Mouse (Mus musculus): ENCODE data around the gene Wnt9a. TPM values are rescaled to one million over a fixed set of nuclear protein-coding genes. Genes with fewer than 3 reads are reported as not detected.
A peak's percentile ranks its signal among the peaks of the same experiment; 100 is the strongest.

Gene Wnt9a
- polyA plus RNA-seq, 1 experiment from 2014 or later, result 4.1 TPM

- Histone ChIP-seq H3K36me3 (no peaks in the 10 kb centered on the region), H3K4me3 (no peak overlapping the region), H3K27ac (replicated peaks) (no peak overlapping the region), H3K9ac (no peak overlapping the region), H3K4me1 (replicated peaks) (peaks cover 14% of the 10 kb centered on the region), H3K4me2 (no peak overlapping the region), H3K9me3 (no peaks in the 10 kb centered on the region), H3K27me3 (no peaks in the 10 kb centered on the region)
- no peak for ATAC-seq (ENCODE audit: low FRiP score, low read depth)
- 86% methylated on average over 18 of the region's 18 CpGs for WGBS
Measured at GRCm38 (mm10) chr11:59327625-59328024, 20.9 kb downstream of the Wnt9a start.

- no peak overlapping the region for H3K4me3 ChIP-seq
- 0 out of 2 replicates have a peak overlapping the region, but pooled peaks have one; percentile 4 for H3K9ac ChIP-seq
- H3K36me3 ChIP-seq, result no peaks in the 10 kb centered on the region
- H3K27me3 ChIP-seq, result no peaks in the 10 kb centered on the region
- no peak overlapping the region for H3K4me2 ChIP-seq
- peak overlapping the region; percentile 45; the same call in 1 of the 2 replicates for H3K27ac ChIP-seq (replicated peaks)
- no peaks in the 10 kb centered on the region for H3K9me3 ChIP-seq
- peaks cover 14% of the 10 kb centered on the region for H3K4me1 ChIP-seq (replicated peaks)
- 22% methylated on average over 6 of the region's 6 CpGs for WGBS
- peak; percentile 51; the same call in 1 of the 2 replicates for ATAC-seq (ENCODE audit: low FRiP score, low read depth)
Measured at GRCm38 (mm10) chr11:59329616-59330015, 22.9 kb downstream of the Wnt9a start.

- H3K36me3 ChIP-seq, result no peaks in the 10 kb centered on the region
- peak; percentile 17; the same call in 1 of the 2 replicates for ATAC-seq (ENCODE audit: low FRiP score, low read depth)
- no peak overlapping the region for H3K27ac ChIP-seq (replicated peaks)
- no peak overlapping the region for H3K4me3 ChIP-seq
- H3K9ac ChIP-seq, result no peak overlapping the region
- peaks cover 14% of the 10 kb centered on the region for H3K4me1 ChIP-seq (replicated peaks)
- H3K9me3 ChIP-seq, result no peaks in the 10 kb centered on the region
- H3K27me3 ChIP-seq, result no peaks in the 10 kb centered on the region
- no peak overlapping the region for H3K4me2 ChIP-seq
- 48% methylated on average over 5 of the region's 5 CpGs for WGBS
Measured at GRCm38 (mm10) chr11:59330560-59330959, 23.8 kb downstream of the Wnt9a start.

GRCm38 (mm10) chr11:59331167-59331869, 24.6 kb downstream of the Wnt9a start:
- Histone ChIP-seq H3K9ac (no peak overlapping the region), H3K27me3 (no peaks in the 10 kb centered on the region), H3K4me1 (replicated peaks) (peaks cover 17% of the 10 kb centered on the region), H3K4me2 (no peak overlapping the region), H3K9me3 (no peaks in the 10 kb centered on the region), H3K36me3 (no peaks in the 10 kb centered on the region), H3K27ac (replicated peaks) (no peak overlapping the region), H3K4me3 (no peak overlapping the region)
- WGBS, result 83% methylated on average over 16 of the region's 16 CpGs
- ATAC-seq (ENCODE audit: low FRiP score, low read depth), result no peak

- peaks cover 19% of the 10 kb centered on the region for H3K4me1 ChIP-seq (replicated peaks)
- WGBS, result 61% methylated on average over 9 of the region's 9 CpGs
- no peak overlapping the region for H3K27ac ChIP-seq (replicated peaks)
- no peak for ATAC-seq (ENCODE audit: low FRiP score, low read depth)
- no peak overlapping the region for H3K4me2 ChIP-seq
- no peaks in the 10 kb centered on the region for H3K27me3 ChIP-seq
- H3K4me3 ChIP-seq, result no peak overlapping the region
- H3K36me3 ChIP-seq, result no peaks in the 10 kb centered on the region
- no peaks in the 10 kb centered on the region for H3K9me3 ChIP-seq
- H3K9ac ChIP-seq, result no peak overlapping the region
Measured at GRCm38 (mm10) chr11:59332938-59333337, 26.2 kb downstream of the Wnt9a start.

DNA sequence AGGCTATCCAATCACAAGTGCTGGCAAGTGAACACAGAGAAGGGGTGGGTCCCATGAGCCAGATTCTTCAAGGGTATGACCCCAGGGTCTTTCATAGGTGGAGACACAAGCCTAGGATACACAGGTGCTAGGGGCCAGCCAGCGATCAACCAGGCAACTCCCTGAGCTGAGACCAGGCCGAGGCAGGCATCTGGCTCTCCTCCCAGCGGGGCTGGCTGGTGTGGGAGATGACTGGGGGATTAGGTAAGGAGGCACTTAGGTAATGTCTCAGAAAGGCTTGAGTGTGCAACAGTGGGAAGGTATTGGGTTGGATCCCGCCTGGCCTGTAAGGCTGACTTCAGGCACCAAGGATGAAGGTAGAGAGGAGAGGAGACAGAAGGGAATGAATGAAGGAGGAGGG, 28.4 kb downstream of the Wnt9a start:
- no peak for ATAC-seq (ENCODE audit: low FRiP score, low read depth)
- Histone ChIP-seq H3K27ac (replicated peaks) (no peak overlapping the region), H3K4me1 (replicated peaks) (peaks cover 7% of the 10 kb centered on the region), H3K9ac (no peak overlapping the region), H3K4me3 (no peak overlapping the region), H3K36me3 (no peaks in the 10 kb centered on the region), H3K27me3 (no peaks in the 10 kb centered on the region), H3K9me3 (no peaks in the 10 kb centered on the region), H3K4me2 (no peak overlapping the region)
- WGBS, result 80% methylated on average over 4 of the region's 4 CpGs

DNA sequence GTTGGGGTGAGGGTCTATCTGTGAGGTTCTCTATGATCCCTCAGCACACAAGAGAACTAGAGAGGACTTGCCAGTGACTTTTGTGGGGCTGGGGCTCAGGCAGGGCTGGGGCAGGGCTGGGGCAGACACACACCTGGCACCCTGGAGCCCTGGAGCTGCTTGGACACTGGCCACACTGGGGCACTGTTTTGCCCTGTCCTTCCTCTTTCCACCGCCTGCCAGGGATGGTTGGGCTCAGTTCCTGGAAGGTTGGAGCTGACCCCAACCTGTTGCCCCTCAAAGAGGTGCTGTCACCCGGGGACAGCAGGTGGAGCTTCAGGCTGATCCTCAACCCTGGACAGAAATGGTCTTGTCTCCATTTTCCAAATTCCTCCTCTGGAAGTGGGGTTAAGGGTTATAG, 29.2 kb downstream of the Wnt9a start:
- Histone ChIP-seq H3K9me3 (no peaks in the 10 kb centered on the region), H3K27ac (replicated peaks) (no peak overlapping the region), H3K4me3 (no peak overlapping the region), H3K27me3 (no peaks in the 10 kb centered on the region), H3K4me2 (no peak overlapping the region), H3K36me3 (no peaks in the 10 kb centered on the region), H3K4me1 (replicated peaks) (0 out of 2 replicates have a peak, but pooled peaks cover 4% of the 10 kb centered on the region), H3K9ac (no peak overlapping the region)
- no peak for ATAC-seq (ENCODE audit: low FRiP score, low read depth)
- WGBS, result 57% methylated on average over 2 of the region's 2 CpGs

DNA sequence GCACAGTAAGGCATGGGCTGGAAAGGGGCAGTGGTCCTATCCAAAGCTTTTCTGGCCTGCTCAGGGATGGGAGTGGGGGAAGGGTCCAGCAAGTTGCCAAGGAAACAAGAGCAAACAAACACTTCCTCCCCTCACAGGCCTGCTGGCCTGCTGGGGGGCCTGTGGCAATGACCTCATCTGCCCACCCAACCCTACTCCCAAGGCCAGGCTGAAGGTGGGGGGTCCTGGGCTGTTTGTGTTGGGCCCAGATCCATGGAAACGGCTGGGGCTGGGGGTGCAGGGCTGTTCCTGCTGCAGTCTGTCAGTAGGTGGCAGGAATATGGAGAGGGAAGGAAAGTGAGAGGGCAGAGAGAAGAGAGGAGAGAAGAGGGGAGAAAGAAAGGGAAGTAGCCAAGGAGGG, 29.7 kb downstream of the Wnt9a start:
- ATAC-seq (ENCODE audit: low FRiP score, low read depth), result no peak
- H3K9me3 ChIP-seq, result no peaks in the 10 kb centered on the region
- H3K36me3 ChIP-seq, result no peaks in the 10 kb centered on the region
- WGBS, result 11% methylated on average over 1 of the region's 1 CpGs
- no peaks in the 10 kb centered on the region for H3K27me3 ChIP-seq
- no peak overlapping the region for H3K4me2 ChIP-seq
- no peak overlapping the region for H3K27ac ChIP-seq (replicated peaks)
- 0 out of 2 replicates have a peak, but pooled peaks cover 4% of the 10 kb centered on the region for H3K4me1 ChIP-seq (replicated peaks)
- H3K4me3 ChIP-seq, result no peak overlapping the region
- no peak overlapping the region for H3K9ac ChIP-seq

DNA sequence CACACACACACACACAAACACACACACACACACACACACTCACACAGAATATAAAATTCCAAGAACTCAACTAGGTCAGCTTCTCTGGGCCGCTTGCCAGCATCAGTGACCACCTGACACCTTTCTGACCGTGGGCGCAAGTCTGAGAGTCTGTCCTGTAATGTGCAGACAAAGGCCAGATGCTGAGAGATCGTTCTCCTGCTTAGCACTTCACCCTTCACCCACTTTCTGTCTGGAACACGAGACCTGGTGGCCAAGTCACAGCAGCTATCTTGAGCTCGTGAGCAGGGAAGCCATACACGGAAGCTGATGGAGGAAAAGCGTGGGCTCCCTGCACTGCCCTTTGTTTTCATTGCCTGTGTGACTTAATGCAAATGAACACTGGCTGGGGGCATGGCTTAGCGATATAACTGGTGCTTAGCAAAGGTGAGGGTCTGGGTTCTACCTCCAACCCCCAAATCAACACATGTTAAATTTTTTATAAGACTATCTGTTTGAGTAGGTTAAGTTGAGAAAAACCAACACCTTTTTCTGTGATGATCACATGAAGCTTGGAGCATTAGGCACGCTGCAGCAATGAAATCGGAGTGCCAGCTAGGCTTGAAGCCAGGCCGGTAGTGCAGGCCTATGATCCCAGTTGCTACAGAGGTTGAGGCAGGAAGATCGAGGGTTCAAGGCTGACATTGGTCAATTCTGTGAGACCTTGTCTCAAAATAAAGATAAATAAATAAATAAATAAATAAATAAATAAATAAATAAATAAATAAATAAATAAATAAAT, 31.4 kb downstream of the Wnt9a start:
- no peak for ATAC-seq (ENCODE audit: low FRiP score, low read depth)
- Histone ChIP-seq H3K27me3 (no peaks in the 10 kb centered on the region), H3K9ac (no peak overlapping the region), H3K4me2 (no peak overlapping the region), H3K36me3 (no peaks in the 10 kb centered on the region), H3K27ac (replicated peaks) (no peak overlapping the region), H3K4me3 (no peak overlapping the region), H3K4me1 (replicated peaks) (0 out of 2 replicates have a peak, but pooled peaks cover 4% of the 10 kb centered on the region), H3K9me3 (no peaks in the 10 kb centered on the region)
- WGBS, result 62% methylated on average over 13 of the region's 13 CpGs

DNA sequence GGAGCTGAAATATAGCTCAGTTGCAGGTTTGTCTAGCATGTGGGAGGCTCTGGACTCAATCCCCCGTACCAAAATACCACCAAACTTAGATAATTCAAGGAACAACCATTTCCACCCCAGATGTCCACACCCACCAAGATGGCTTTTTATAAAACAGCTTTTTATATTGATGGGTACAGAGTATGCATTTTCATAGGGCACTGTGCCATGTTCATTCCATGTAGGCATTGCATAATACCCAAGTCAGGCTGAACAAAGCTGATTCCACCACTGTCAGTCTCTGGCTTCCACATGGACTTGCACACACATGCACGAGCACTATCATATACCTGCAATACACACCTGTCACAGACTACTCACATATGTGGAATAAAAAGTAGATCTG, 32.0 kb downstream of the Wnt9a start:
- Histone ChIP-seq H3K9ac (no peak overlapping the region), H3K27ac (replicated peaks) (no peak overlapping the region), H3K4me2 (no peak overlapping the region), H3K9me3 (no peaks in the 10 kb centered on the region), H3K36me3 (no peaks in the 10 kb centered on the region), H3K4me3 (no peak overlapping the region), H3K4me1 (replicated peaks) (0 out of 2 replicates have a peak, but pooled peaks cover 4% of the 10 kb centered on the region), H3K27me3 (no peaks in the 10 kb centered on the region)
- whole genome bisulfite sequencing, result 96% methylated on average over 2 of the region's 2 CpGs
- ATAC-seq (ENCODE audit: low FRiP score, low read depth), result no peak

GRCm38 (mm10) chr11:59342956-59343355, 36.2 kb downstream of the Wnt9a start:
- Histone ChIP-seq H3K9ac (no peak overlapping the region), H3K27ac (replicated peaks) (no peak overlapping the region), H3K9me3 (no peaks in the 10 kb centered on the region), H3K4me1 (replicated peaks) (no peaks in the 10 kb centered on the region), H3K27me3 (no peaks in the 10 kb centered on the region), H3K4me3 (no peak overlapping the region), H3K36me3 (no peaks in the 10 kb centered on the region), H3K4me2 (no peak overlapping the region)
- ATAC-seq (ENCODE audit: low FRiP score, low read depth), result no peak
- 78% methylated on average over 5 of the region's 5 CpGs for whole genome bisulfite sequencing

- Histone ChIP-seq H3K4me3 (no peak overlapping the region), H3K9ac (no peak overlapping the region), H3K9me3 (no peaks in the 10 kb centered on the region), H3K4me1 (replicated peaks) (no peaks in the 10 kb centered on the region), H3K36me3 (no peaks in the 10 kb centered on the region), H3K27me3 (no peaks in the 10 kb centered on the region), H3K27ac (replicated peaks) (no peak overlapping the region), H3K4me2 (no peak overlapping the region)
- WGBS, result 73% methylated on average over 11 of the region's 11 CpGs
- no peak for ATAC-seq (ENCODE audit: low FRiP score, low read depth)
Measured at GRCm38 (mm10) chr11:59346166-59346910, 39.6 kb downstream of the Wnt9a start.

Data from hindbrain, embryonic 15.5 days (tissue).